Mouse (Mus musculus): ENCODE data around the gene Anks1b. TPM values are rescaled to one million over a fixed set of nuclear protein-coding genes. Genes with fewer than 3 reads are reported as not detected.
A peak's percentile ranks its signal among the peaks of the same experiment; 100 is the strongest.

The Anks1b gene
- polyA plus RNA-seq, 1 experiment, result 1.3 TPM

DNA sequence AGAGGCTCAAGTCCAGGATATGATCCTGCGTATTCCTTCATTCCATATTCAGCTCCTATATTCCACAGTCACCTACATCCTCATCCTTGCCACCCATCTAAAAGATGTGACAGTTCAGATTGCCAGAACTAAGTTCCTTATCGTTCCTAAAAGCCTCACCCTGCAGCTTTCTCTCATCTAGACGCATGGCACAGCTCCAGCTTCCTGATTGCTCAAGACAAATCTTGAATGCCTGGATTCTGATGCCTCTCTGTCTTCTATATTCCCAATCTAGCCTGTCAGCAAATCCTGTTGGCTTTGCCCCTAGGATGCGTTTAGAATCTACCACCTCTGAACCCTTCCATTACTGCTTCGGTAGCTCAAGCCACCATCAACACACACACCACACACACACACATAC, 886.6 kb downstream of the Anks1b start:
- H3K27ac ChIP-seq (ENCODE audit: insufficient read depth, low read depth, low read length), result no peak overlapping the region

DNA sequence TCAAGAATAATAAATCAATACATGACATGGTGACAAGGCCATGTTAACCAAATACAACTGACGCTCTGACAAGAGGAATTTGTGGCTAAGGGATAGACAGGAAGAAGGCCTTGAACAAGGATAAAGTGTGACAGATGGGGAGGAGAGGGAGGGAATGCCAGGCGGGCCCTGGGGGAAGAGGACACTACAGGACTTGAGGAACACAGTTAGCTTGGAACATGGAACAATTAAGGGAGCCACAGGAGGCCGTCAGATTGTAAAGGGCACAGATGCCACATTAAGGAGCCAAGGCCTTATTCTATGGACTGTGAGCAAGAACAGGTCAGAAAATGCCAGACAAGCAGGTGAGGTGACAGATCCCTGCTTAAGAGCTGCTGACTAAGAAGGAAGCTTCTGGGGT, 893.0 kb downstream of the Anks1b start:
- H3K4me3 ChIP-seq (ENCODE audit: insufficient read depth, low read depth, low read length), result no peak overlapping the region
- TF ChIP-seq CTCF (conservative IDR thresholded peaks at IDR 0.05; ENCODE audit: insufficient read depth, insufficient read length, low read depth, low read length) (no peak), POLR2A (IDR thresholded peaks at IDR 0.05; ENCODE audit: low read depth, low read length) (no peak)
- no peak for DNase-seq
- no peaks in the 10 kb centered on the region for H3K4me1 ChIP-seq (ENCODE audit: control insufficient read depth, insufficient read depth, low read length)
- no peaks in the 10 kb centered on the region for H3K27me3 ChIP-seq (replicated peaks; ENCODE audit: control insufficient read depth, insufficient read depth, low read length)
- WGBS, result 61% methylated on average over 3 of the region's 3 CpGs
- no peak overlapping the region for H3K27ac ChIP-seq (ENCODE audit: insufficient read depth, low read depth, low read length)
- H3K36me3 ChIP-seq (ENCODE audit: control insufficient read depth, insufficient read depth, low read length), result no peaks in the 10 kb centered on the region

More for the DNA sequence above, 886.6 kb downstream of the Anks1b start:
- WGBS, result 87% methylated on average over 5 of the region's 5 CpGs
- no peaks in the 10 kb centered on the region for H3K4me1 ChIP-seq (ENCODE audit: control insufficient read depth, insufficient read depth, low read length)
- TF ChIP-seq POLR2A (IDR thresholded peaks at IDR 0.05; ENCODE audit: low read depth, low read length) (no peak), CTCF (conservative IDR thresholded peaks at IDR 0.05; ENCODE audit: insufficient read depth, insufficient read length, low read depth, low read length) (no peak)
- H3K4me3 ChIP-seq (ENCODE audit: insufficient read depth, low read depth, low read length), result no peak overlapping the region
- no peaks in the 10 kb centered on the region for H3K27me3 ChIP-seq (replicated peaks; ENCODE audit: control insufficient read depth, insufficient read depth, low read length)
- DNase-seq, result no peak
- H3K36me3 ChIP-seq (ENCODE audit: control insufficient read depth, insufficient read depth, low read length), result no peaks in the 10 kb centered on the region

DNA sequence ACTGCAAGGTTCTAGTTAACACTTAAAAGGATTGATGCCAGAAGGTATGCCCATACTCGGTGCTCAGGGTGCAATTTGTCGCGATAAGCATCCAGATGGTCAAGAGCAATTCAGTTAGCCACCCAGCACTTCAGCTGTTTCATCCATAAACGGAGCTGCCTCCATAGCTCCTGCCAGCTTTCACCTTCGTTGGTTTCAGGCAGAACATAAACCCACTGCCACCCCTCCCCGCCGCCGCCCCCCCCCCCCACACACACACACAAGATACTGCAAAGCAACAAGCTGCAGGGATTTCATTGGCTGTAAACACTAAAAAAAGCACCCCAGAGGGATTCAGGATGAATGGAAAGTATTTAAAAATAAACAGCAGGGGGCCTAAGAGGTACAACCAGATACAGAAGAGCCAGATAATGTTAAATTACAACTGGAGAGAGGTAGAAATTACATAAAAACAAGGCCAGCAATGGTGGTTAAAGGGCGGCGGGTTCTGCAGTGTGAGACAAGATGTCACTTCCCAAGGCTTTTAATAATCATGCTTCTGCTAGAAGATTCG, 897.2 kb downstream of the Anks1b start:
- no peak overlapping the region for H3K27ac ChIP-seq (ENCODE audit: insufficient read depth, low read depth, low read length)
- H3K4me1 ChIP-seq (ENCODE audit: control insufficient read depth, insufficient read depth, low read length), result no peaks in the 10 kb centered on the region
- DNase-seq, result no peak
- WGBS, result 27% methylated on average over 11 of the region's 11 CpGs
- TF ChIP-seq POLR2A (IDR thresholded peaks at IDR 0.05; ENCODE audit: low read depth, low read length) (no peak), CTCF (conservative IDR thresholded peaks at IDR 0.05; ENCODE audit: insufficient read depth, insufficient read length, low read depth, low read length) (no peak)
- no peaks in the 10 kb centered on the region; the same call in 1 of the 2 replicates for H3K27me3 ChIP-seq (replicated peaks; ENCODE audit: control insufficient read depth, insufficient read depth, low read length)
- H3K4me3 ChIP-seq (ENCODE audit: insufficient read depth, low read depth, low read length), result no peak overlapping the region
- no peaks in the 10 kb centered on the region for H3K36me3 ChIP-seq (ENCODE audit: control insufficient read depth, insufficient read depth, low read length)

DNA sequence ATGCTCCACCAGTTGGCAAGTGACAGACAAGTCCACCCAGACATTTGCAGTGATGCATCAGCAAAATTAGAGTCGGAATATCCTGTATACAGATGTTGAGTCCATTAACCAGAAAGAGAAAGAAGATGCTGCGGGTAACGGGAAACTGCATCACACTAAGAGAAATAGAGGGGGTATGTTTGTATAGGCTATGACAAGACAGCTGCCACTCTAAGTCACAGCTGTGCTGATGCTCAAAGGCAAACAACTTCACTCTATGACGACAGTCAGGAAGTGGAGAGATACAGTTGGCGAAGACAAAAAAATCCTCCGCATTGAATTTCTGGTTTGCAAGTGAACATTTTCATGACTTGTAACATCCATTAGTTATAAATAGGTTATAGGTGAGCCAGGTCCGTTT, 897.7 kb downstream of the Anks1b start:
- Histone ChIP-seq H3K27me3 (replicated peaks; ENCODE audit: control insufficient read depth, insufficient read depth, low read length) (no peaks in the 10 kb centered on the region; the same call in 1 of the 2 replicates), H3K36me3 (ENCODE audit: control insufficient read depth, insufficient read depth, low read length) (no peaks in the 10 kb centered on the region), H3K4me1 (ENCODE audit: control insufficient read depth, insufficient read depth, low read length) (no peaks in the 10 kb centered on the region), H3K4me3 (ENCODE audit: insufficient read depth, low read depth, low read length) (no peak overlapping the region), H3K27ac (ENCODE audit: insufficient read depth, low read depth, low read length) (no peak overlapping the region)
- 58% methylated on average over 7 of the region's 7 CpGs for WGBS
- no peak for DNase-seq
- TF ChIP-seq POLR2A (IDR thresholded peaks at IDR 0.05; ENCODE audit: low read depth, low read length) (no peak), CTCF (conservative IDR thresholded peaks at IDR 0.05; ENCODE audit: insufficient read depth, insufficient read length, low read depth, low read length) (no peak)

DNA sequence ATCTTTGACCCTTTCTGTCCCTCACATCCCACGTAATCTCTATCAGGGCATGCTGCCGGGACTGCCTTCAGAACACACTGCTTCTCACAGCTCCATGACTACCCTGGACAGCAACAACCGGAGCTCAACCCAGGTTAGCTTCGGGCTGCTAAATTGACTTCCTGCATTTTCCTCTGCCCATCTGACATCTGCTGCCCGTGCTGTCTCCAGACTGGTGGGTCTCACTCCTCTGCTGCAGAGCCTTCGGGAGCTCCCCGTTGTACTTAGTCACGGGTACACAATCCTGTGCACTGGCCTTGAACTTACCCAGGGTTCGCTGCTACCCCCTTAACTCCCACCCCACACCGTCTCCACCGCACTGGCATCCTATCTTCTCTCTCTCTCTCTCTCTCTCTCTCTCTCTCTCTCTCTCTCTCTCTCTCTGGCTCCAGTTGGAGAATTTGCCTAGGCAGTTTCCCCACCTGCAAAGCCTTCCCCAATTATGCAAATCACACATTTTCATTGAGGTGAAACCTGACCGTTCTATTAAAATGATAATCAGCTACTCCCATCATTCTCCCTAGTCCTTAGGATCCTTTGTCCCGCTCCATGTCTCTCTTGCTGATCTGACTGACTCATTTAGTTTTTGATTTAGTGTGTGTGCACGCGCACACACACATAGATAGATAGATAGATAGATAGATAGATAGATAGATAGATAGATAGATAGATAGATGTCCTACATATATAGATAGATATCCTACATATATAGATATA, 898.3 kb downstream of the Anks1b start:
- WGBS, result 10% methylated on average over 15 of the region's 15 CpGs
- no peak for TF ChIP-seq CTCF (conservative IDR thresholded peaks at IDR 0.05; ENCODE audit: insufficient read depth, insufficient read length, low read depth, low read length)
- TF ChIP-seq POLR2A (IDR thresholded peaks at IDR 0.05; ENCODE audit: low read depth, low read length), result no peak
- H3K27me3 ChIP-seq (replicated peaks; ENCODE audit: control insufficient read depth, insufficient read depth, low read length), result no peaks in the 10 kb centered on the region; the same call in 1 of the 2 replicates
- H3K4me3 ChIP-seq (ENCODE audit: insufficient read depth, low read depth, low read length), result no peak overlapping the region
- H3K36me3 ChIP-seq (ENCODE audit: control insufficient read depth, insufficient read depth, low read length), result no peaks in the 10 kb centered on the region
- no peak for DNase-seq
- H3K4me1 ChIP-seq (ENCODE audit: control insufficient read depth, insufficient read depth, low read length), result no peaks in the 10 kb centered on the region
- H3K27ac ChIP-seq (ENCODE audit: insufficient read depth, low read depth, low read length), result no peak overlapping the region

DNA sequence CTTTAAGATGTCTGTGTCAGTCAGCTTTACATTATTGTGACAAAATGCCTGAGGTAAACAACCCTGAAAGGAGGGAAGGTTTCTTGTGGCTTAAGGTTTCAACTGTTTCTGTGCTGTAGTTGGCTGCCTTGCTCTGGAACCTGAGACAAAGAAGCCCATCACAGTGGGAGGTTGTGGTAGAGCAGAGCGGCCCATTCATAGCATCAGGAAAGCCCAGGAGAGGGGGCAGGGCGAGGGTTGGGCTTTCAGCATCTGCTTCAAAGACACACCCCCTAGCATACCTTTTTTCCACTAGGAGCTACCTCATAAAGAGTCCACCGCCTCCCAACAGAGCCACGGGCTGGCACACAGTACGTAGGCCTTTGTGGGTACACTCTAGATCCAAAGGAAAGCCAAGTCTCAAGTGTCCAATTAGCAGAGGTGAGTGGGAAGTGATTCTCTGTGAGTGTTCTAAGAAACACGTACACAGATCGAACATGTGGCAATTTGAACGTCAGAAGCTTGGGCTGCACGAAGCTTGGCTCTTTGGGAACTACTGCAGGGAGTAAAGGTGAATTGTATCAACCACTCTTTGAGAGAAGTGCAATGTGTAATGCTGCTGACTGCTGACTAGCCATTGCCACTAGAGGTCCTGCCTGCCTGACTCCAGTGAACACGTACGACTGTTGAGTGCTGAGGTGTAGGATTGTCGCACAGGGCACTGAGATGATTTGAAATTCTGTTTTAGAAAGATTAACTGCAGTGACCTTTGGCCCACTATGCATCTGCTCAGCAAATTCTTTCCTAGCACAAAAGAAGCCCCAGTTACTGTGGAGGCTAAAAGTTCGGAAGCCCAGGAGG, 906.5 kb downstream of the Anks1b start:
- WGBS, result 56% methylated on average over 13 of the region's 13 CpGs
- H3K36me3 ChIP-seq (ENCODE audit: control insufficient read depth, insufficient read depth, low read length), result no peaks in the 10 kb centered on the region
- TF ChIP-seq CTCF (conservative IDR thresholded peaks at IDR 0.05; ENCODE audit: insufficient read depth, insufficient read length, low read depth, low read length), result no peak; the same call in 1 of the 2 replicates
- no peak for TF ChIP-seq POLR2A (IDR thresholded peaks at IDR 0.05; ENCODE audit: low read depth, low read length)

More for the DNA sequence above, 906.5 kb downstream of the Anks1b start:
- H3K4me3 ChIP-seq (ENCODE audit: insufficient read depth, low read depth, low read length), result no peak overlapping the region
- peak; percentile 2 for DNase-seq
- no peaks in the 10 kb centered on the region for H3K4me1 ChIP-seq (ENCODE audit: control insufficient read depth, insufficient read depth, low read length)
- no peak overlapping the region for H3K27ac ChIP-seq (ENCODE audit: insufficient read depth, low read depth, low read length)
- no peaks in the 10 kb centered on the region for H3K27me3 ChIP-seq (replicated peaks; ENCODE audit: control insufficient read depth, insufficient read depth, low read length)

Measured in kidney, adult 2 months (tissue).